Mouse (Mus musculus) midbrain, embryonic 16.5 days (tissue): ENCODE measurements around the gene Gm49318. TPM values are rescaled to one million over a fixed set of nuclear protein-coding genes. Genes with fewer than 3 reads are reported as not detected.
"Not testable (repeated sequence)": the region's sequence is repeated elsewhere in the genome, so short reads cannot be mapped to it uniquely, and the experiment has no call there.

ENCODE experiments used
- ATAC-seq: fragments of 200-750 bp; cut with Nextera tagmentation; 2 replicates; pipeline ENCODE4 v1.8.0; 2017; ENCODE audit warnings: moderate TSS enrichment
- H3K27ac ChIP-seq: fragments of 300-500 bp; sonication (generic); 2 replicates; pipeline ENCODE4 v1.5.1; 2014; ENCODE audit warnings: mild to moderate bottlenecking, low read length, mixed read lengths
- H3K27me3 ChIP-seq: fragments of 300-500 bp; sonication (generic); 2 replicates; pipeline ENCODE4 v1.6.1; 2014; ENCODE audit warnings: low read depth, low read length, mixed read lengths; ENCODE audit not compliant: control insufficient read depth, insufficient read depth
- H3K36me3 ChIP-seq: fragments of 300-500 bp; sonication (generic); 2 replicates; pipeline ENCODE4 v1.6.1; 2014; ENCODE audit warnings: mild to moderate bottlenecking, low read length, moderate library complexity, mixed read lengths; ENCODE audit not compliant: control insufficient read depth, insufficient read depth
- H3K4me1 ChIP-seq: fragments of 300-500 bp; sonication (generic); 2 replicates; pipeline ENCODE4 v1.6.1; 2014; ENCODE audit warnings: mild to moderate bottlenecking, low read length, mixed read lengths; ENCODE audit not compliant: control insufficient read depth, insufficient read depth
- H3K4me2 ChIP-seq: fragments of 300-500 bp; sonication (generic); 2 replicates; pipeline ENCODE4 v1.6.1; 2014; ENCODE audit warnings: mild to moderate bottlenecking, low read length, mixed read lengths
- H3K4me3 ChIP-seq: fragments of 300-500 bp; sonication (generic); 2 replicates; pipeline ENCODE4 v1.5.1; 2014; ENCODE audit warnings: low read depth, mild to moderate bottlenecking, low read length, moderate library complexity, mixed read lengths
- H3K9ac ChIP-seq: fragments of 300-500 bp; sonication (generic); 2 replicates; pipeline ENCODE4 v1.6.1; 2014; ENCODE audit warnings: low read depth, low read length, mixed read lengths
- H3K9me3 ChIP-seq: fragments of 300-500 bp; sonication (generic); replicated peaks from 2 replicates; pipeline ENCODE4 v1.6.1; 2014; ENCODE audit warnings: mild to moderate bottlenecking, low read length, mixed read lengths; ENCODE audit not compliant: control insufficient read depth, poor library complexity, severe bottlenecking
- WGBS: fragments of 180-500 bp; shearing (Covaris S2); extraction: QIAGEN DNeasy Blood & Tissue Kit; methylation state at CpG from one replicate; pipeline ENCODE4 v1.1.7; 2014; 5-methylcytosine and 5-hydroxymethylcytosine counted together
- polyA plus RNA-seq: library from polyadenylated mRNA; unstranded; fragments of >200 nt; fragmentation: Nextera tagmentation; extraction: Ambion mirVana; gene quantifications from 2 replicates; pipeline ENCODE4 v1.2.1, GENCODE M21; 2015

Gm49318 gene
- polyA plus RNA-seq, 1 experiment from 2014 or later = not detected

- peak overlapping the region; percentile 81 for H3K27ac ChIP-seq
These were observed 13.6 kb upstream of the Gm49318 start for GRCm38 (mm10) chr9:22084667-22085021.

GRCm38 (mm10) chr9:22076223-22076622, 5.2 kb upstream of the Gm49318 start:
- peaks cover 7% of the 10 kb centered on the region for H3K36me3 ChIP-seq
- ATAC-seq = no peak
- no peaks in the 10 kb centered on the region for H3K9me3 ChIP-seq
- no peak overlapping the region for H3K4me3 ChIP-seq
- no peak overlapping the region for H3K9ac ChIP-seq
- no peaks in the 10 kb centered on the region for H3K27me3 ChIP-seq
- 96% methylated on average over 23 of the region's 23 CpGs for WGBS
- no peaks in the 10 kb centered on the region for H3K4me1 ChIP-seq
- no peak overlapping the region for H3K27ac ChIP-seq
- H3K4me2 ChIP-seq = no peak overlapping the region

More at GRCm38 (mm10) chr9:22084667-22085021, 13.6 kb upstream of the Gm49318 start:
- Histone ChIP-seq H3K4me2 (peak overlapping the region; percentile 74), H3K9ac (peak overlapping the region; percentile 79), H3K9me3 (no peaks in the 10 kb centered on the region), H3K27me3 (no peaks in the 10 kb centered on the region), H3K4me1 (peaks cover 16% of the 10 kb centered on the region), H3K4me3 (peak overlapping the region; percentile 83), H3K36me3 (no peaks in the 10 kb centered on the region)
- no peak for ATAC-seq
- 37% methylated on average over 4 of the region's 4 CpGs for WGBS

GRCm38 (mm10) chr9:22075778-22076177, 4.7 kb upstream of the Gm49318 start:
- not testable (repeated sequence) for H3K4me3 ChIP-seq
- WGBS = 76% methylated on average over 5 of the region's 5 CpGs

GRCm38 (mm10) chr9:22072276-22072675, 1.2 kb upstream of the Gm49318 start:
- Histone ChIP-seq H3K27me3 (no peaks in the 10 kb centered on the region), H3K4me3 (no peak overlapping the region), H3K9ac (no peak overlapping the region), H3K9me3 (no peaks in the 10 kb centered on the region), H3K36me3 (peaks cover 10% of the 10 kb centered on the region; the same call in 1 of the 2 replicates), H3K27ac (no peak overlapping the region), H3K4me2 (no peak overlapping the region), H3K4me1 (peaks cover 12% of the 10 kb centered on the region)
- 94% methylated on average over 4 of the region's 4 CpGs for WGBS
- no peak for ATAC-seq

More at GRCm38 (mm10) chr9:22075778-22076177, 4.7 kb upstream of the Gm49318 start:
- not testable (repeated sequence) for H3K9me3 ChIP-seq, H3K27ac ChIP-seq, ATAC-seq, H3K9ac ChIP-seq, H3K27me3 ChIP-seq, H3K4me1 ChIP-seq, H3K36me3 ChIP-seq, H3K4me2 ChIP-seq

- 61% methylated on average over 4 of the region's 4 CpGs for WGBS
- peaks cover 13% of the 10 kb centered on the region for H3K36me3 ChIP-seq
These were observed 1.0 kb downstream of the Gm49318 start for GRCm38 (mm10) chr9:22069881-22070553.

GRCm38 (mm10) chr9:22067195-22067594, 3.9 kb downstream of the Gm49318 start:
- Histone ChIP-seq H3K4me3 (no peak overlapping the region), H3K4me2 (no peak overlapping the region), H3K9ac (no peak overlapping the region), H3K4me1 (peaks cover 12% of the 10 kb centered on the region), H3K27ac (no peak overlapping the region), H3K27me3 (no peaks in the 10 kb centered on the region), H3K36me3 (peaks cover 31% of the 10 kb centered on the region), H3K9me3 (no peaks in the 10 kb centered on the region)
- no peak for ATAC-seq
- WGBS = 88% methylated on average over 5 of the region's 5 CpGs

More at GRCm38 (mm10) chr9:22069881-22070553, 1.0 kb downstream of the Gm49318 start:
- Histone ChIP-seq H3K4me3 (peak overlapping the region; percentile 71), H3K27ac (peak overlapping the region; percentile 98), H3K27me3 (no peaks in the 10 kb centered on the region), H3K4me1 (peaks cover 12% of the 10 kb centered on the region), H3K9ac (peak overlapping the region; percentile 57), H3K9me3 (no peaks in the 10 kb centered on the region), H3K4me2 (peak overlapping the region; percentile 69)
- peak; percentile 27 for ATAC-seq

- H3K27ac ChIP-seq = no peak overlapping the region
- 72% methylated on average over 3 of the region's 3 CpGs for WGBS
- H3K9ac ChIP-seq = no peak overlapping the region
- H3K36me3 ChIP-seq = peaks cover 31% of the 10 kb centered on the region
- no peaks in the 10 kb centered on the region for H3K9me3 ChIP-seq
- peaks cover 12% of the 10 kb centered on the region for H3K4me1 ChIP-seq
- no peak overlapping the region for H3K4me3 ChIP-seq
- no peak for ATAC-seq
- H3K27me3 ChIP-seq = no peaks in the 10 kb centered on the region
- no peak overlapping the region for H3K4me2 ChIP-seq
These were observed 4.6 kb downstream of the Gm49318 start for GRCm38 (mm10) chr9:22066433-22066832.

GRCm38 (mm10) chr9:22065642-22066041, 5.4 kb downstream of the Gm49318 start:
- WGBS = 96% methylated on average over 11 of the region's 11 CpGs
- no peak overlapping the region for H3K4me3 ChIP-seq
- no peaks in the 10 kb centered on the region for H3K9me3 ChIP-seq
- H3K27ac ChIP-seq = no peak overlapping the region
- no peak for ATAC-seq
- H3K4me2 ChIP-seq = no peak overlapping the region
- H3K9ac ChIP-seq = no peak overlapping the region
- H3K27me3 ChIP-seq = no peaks in the 10 kb centered on the region
- H3K36me3 ChIP-seq = peaks cover 31% of the 10 kb centered on the region
- H3K4me1 ChIP-seq = peaks cover 12% of the 10 kb centered on the region

- Histone ChIP-seq H3K4me3 (no peak overlapping the region), H3K9me3 (no peaks in the 10 kb centered on the region), H3K4me2 (no peak overlapping the region), H3K27me3 (no peaks in the 10 kb centered on the region), H3K9ac (no peak overlapping the region), H3K4me1 (no peaks in the 10 kb centered on the region; the same call in 1 of the 2 replicates), H3K27ac (no peak overlapping the region), H3K36me3 (peaks cover 34% of the 10 kb centered on the region)
- 94% methylated on average over 3 of the region's 3 CpGs for WGBS
- no peak for ATAC-seq
These were observed 6.7 kb downstream of the Gm49318 start for GRCm38 (mm10) chr9:22064341-22064740.
